Comparison of ENCODE assay signal across 9 mouse cellular contexts in genomic region chr5:140640812-140641211, GRCm38 (mm10). TPM values are rescaled to one million over a fixed set of nuclear protein-coding genes. Genes with fewer than 3 reads are reported as not detected.
DNase-seq lines count a peak whose midpoint lies in the region; ATAC-seq and TF ChIP-seq lines count a peak whose summit lies in the region.
"Had no signal": no experiment of that assay in that cellular context is flagged by ENCODE, and none has a peak within 500 bp of the region (broad histone marks: within the 10 kb centered on the region; RNA-seq: fewer than 3 reads in every experiment).

No protein-coding gene starts in this region.

- H3K9me3 ChIP-seq in hindbrain, embryonic 12.5 days (replicated peaks), result no peaks in the 10 kb centered on the region
- H3K9me3 ChIP-seq in hindbrain, embryonic 16.5 days (ENCODE audit: control insufficient read depth, low read length), result no peaks in the 10 kb centered on the region
- no peaks in the 10 kb centered on the region for H3K9me3 ChIP-seq in forebrain, postnatal 0 days (ENCODE audit: low read length)
- no peaks in the 10 kb centered on the region for H3K9me3 ChIP-seq in stomach, postnatal 0 days (ENCODE audit: control insufficient read depth, low read length)

- H3K36me3 ChIP-seq in hindbrain, embryonic 12.5 days, result peaks cover 57% of the 10 kb centered on the region
- peaks cover 6% of the 10 kb centered on the region for H3K36me3 ChIP-seq in hindbrain, embryonic 16.5 days (ENCODE audit: control insufficient read depth, insufficient read depth, low read length)
- H3K36me3 ChIP-seq in forebrain, postnatal 0 days (ENCODE audit: insufficient read depth), result peaks cover 43% of the 10 kb centered on the region
- peaks cover 4% of the 10 kb centered on the region for H3K36me3 ChIP-seq in stomach, postnatal 0 days (ENCODE audit: control insufficient read depth, insufficient read depth, low read length)

- ATAC-seq in hindbrain, embryonic 12.5 days (ENCODE audit: low FRiP score), result no peak
- ATAC-seq in hindbrain, embryonic 16.5 days, result no peak
- no peak for ATAC-seq in forebrain, postnatal 0 days
- peak; percentile 21; the same call in 1 of the 2 replicates for ATAC-seq in stomach, postnatal 0 days (ENCODE audit: low FRiP score, low TSS enrichment)
- ATAC-seq: Patski had no signal

- no peak overlapping the region for H3K9ac ChIP-seq in hindbrain, embryonic 12.5 days
- H3K9ac ChIP-seq in hindbrain, embryonic 16.5 days (ENCODE audit: low read depth, low read length), result no peak overlapping the region
- no peak overlapping the region for H3K9ac ChIP-seq in forebrain, postnatal 0 days
- 0 out of 2 replicates have a peak overlapping the region, but pooled peaks have one; percentile 18 for H3K9ac ChIP-seq in stomach, postnatal 0 days (ENCODE audit: low read length)

- no peak overlapping the region for H3K4me2 ChIP-seq in hindbrain, embryonic 12.5 days (replicated peaks)
- no peak overlapping the region for H3K4me2 ChIP-seq in hindbrain, embryonic 16.5 days (ENCODE audit: low read length)
- H3K4me2 ChIP-seq in forebrain, postnatal 0 days (ENCODE audit: low read depth), result no peak overlapping the region
- no peak overlapping the region for H3K4me2 ChIP-seq in stomach, postnatal 0 days (replicated peaks; ENCODE audit: low read depth)

- peak; percentile 44 for TF ChIP-seq CTCF in forebrain, postnatal 0 days (IDR thresholded peaks at IDR 0.05; ENCODE audit: low read depth)
- peak; percentile 60 for TF ChIP-seq CTCF in stomach, postnatal 0 days (IDR thresholded peaks at IDR 0.05; ENCODE audit: low read depth)

- H3K27me3 ChIP-seq in hindbrain, embryonic 12.5 days, result no peaks in the 10 kb centered on the region
- H3K27me3 ChIP-seq in hindbrain, embryonic 16.5 days (replicated peaks; ENCODE audit: control insufficient read depth, insufficient read depth, low read length), result no peaks in the 10 kb centered on the region
- no peaks in the 10 kb centered on the region for H3K27me3 ChIP-seq in forebrain, postnatal 0 days (ENCODE audit: insufficient read depth, low read length)
- H3K27me3 ChIP-seq in stomach, postnatal 0 days (ENCODE audit: control insufficient read depth, insufficient read depth, low read length), result no peaks in the 10 kb centered on the region
- H3K27me3 ChIP-seq: Patski had no signal

- no peak overlapping the region for H3K4me3 ChIP-seq in hindbrain, embryonic 12.5 days
- no peak overlapping the region for H3K4me3 ChIP-seq in hindbrain, embryonic 16.5 days (ENCODE audit: low read length)
- no peak overlapping the region for H3K4me3 ChIP-seq in forebrain, postnatal 0 days (ENCODE audit: low read depth, low read length)
- H3K4me3 ChIP-seq in stomach, postnatal 0 days (ENCODE audit: low read depth, low read length), result no peak overlapping the region

- H3K4me1 ChIP-seq in hindbrain, embryonic 12.5 days, result peaks cover 62% of the 10 kb centered on the region
- peaks cover 58% of the 10 kb centered on the region for H3K4me1 ChIP-seq in hindbrain, embryonic 16.5 days (ENCODE audit: control insufficient read depth, insufficient read depth, low read depth, low read length)
- H3K4me1 ChIP-seq in forebrain, postnatal 0 days (ENCODE audit: insufficient read depth), result peaks cover 17% of the 10 kb centered on the region
- H3K4me1 ChIP-seq in stomach, postnatal 0 days (replicated peaks; ENCODE audit: control insufficient read depth, insufficient read depth), result 0 out of 2 replicates have a peak, but pooled peaks cover 6% of the 10 kb centered on the region

- 71% methylated on average over 2 of the region's 2 CpGs for WGBS in hindbrain, embryonic 12.5 days
- WGBS in hindbrain, embryonic 16.5 days, result 73% methylated on average over 2 of the region's 2 CpGs
- 74% methylated on average over 2 of the region's 2 CpGs for WGBS in forebrain, postnatal 0 days
- 77% methylated on average over 2 of the region's 2 CpGs for WGBS in stomach, postnatal 0 days

- TF ChIP-seq EP300 in stomach, postnatal 0 days (optimal IDR thresholded peaks at IDR 0.05), result no peak

- peak; percentile 33 to 44 for DNase-seq in spleen, postnatal 36 days (ENCODE audit: low spot score in 2 of 2)
- no peak for DNase-seq in spleen, postnatal 4 days (ENCODE audit: low spot score in 2 of 2)
- DNase-seq in forebrain, postnatal 0 days, result no peak
- DNase-seq in stomach, postnatal 0 days (ENCODE audit: low spot score), result no peak
- DNase-seq in urinary bladder, postnatal 14 days (ENCODE audit: low spot score), result no peak
- no peak for DNase-seq in cerebellum, postnatal 25 days

- peak overlapping the region; percentile 30; the same call in 1 of the 2 replicates for H3K27ac ChIP-seq in hindbrain, embryonic 12.5 days
- H3K27ac ChIP-seq in hindbrain, embryonic 16.5 days (ENCODE audit: low read depth, low read length), result no peak overlapping the region
- peak overlapping the region; percentile 9; the same call in 1 of the 2 replicates for H3K27ac ChIP-seq in forebrain, postnatal 0 days (ENCODE audit: low read depth, low read length)
- peak overlapping the region; percentile 79 for H3K27ac ChIP-seq in stomach, postnatal 0 days (replicated peaks)

RNA-seq across cellular contexts. Expression of gene Ttyh3, which starts 8.0 kb away (rescaled TPM):
- 83.7 and 98.3 TPM in 2 replicates for polyA plus RNA-seq in hindbrain, embryonic 12.5 days (2016; fragmentation: Nextera tagmentation; extraction: Ambion mirVana)
- polyA plus RNA-seq in hindbrain, embryonic 16.5 days (2015; fragmentation: Nextera tagmentation; extraction: Ambion mirVana), result 56.0 and 68.9 TPM in 2 replicates
- 114 and 163 TPM in 2 replicates for total RNA-seq in forebrain, postnatal 0 days (2014; rRNA removed)
- 65.0 and 67.9 TPM in 2 replicates for polyA plus RNA-seq in forebrain, postnatal 0 days (2015; fragmentation: Nextera tagmentation; extraction: Ambion mirVana)
- 8.5 and 9.6 TPM in 2 replicates for polyA plus RNA-seq in stomach, postnatal 0 days (2015; fragmentation: Nextera tagmentation; extraction: Ambion mirVana)

RNA-seq across cellular contexts. Expression of gene Lfng, which starts 33.7 kb away (rescaled TPM):
- 23.8 and 27.6 TPM in 2 replicates for polyA plus RNA-seq in hindbrain, embryonic 12.5 days (2016; fragmentation: Nextera tagmentation; extraction: Ambion mirVana)
- 27.1 and 30.2 TPM in 2 replicates for polyA plus RNA-seq in hindbrain, embryonic 16.5 days (2015; fragmentation: Nextera tagmentation; extraction: Ambion mirVana)
- total RNA-seq in forebrain, postnatal 0 days (2014; rRNA removed), result 39.4 and 53.7 TPM in 2 replicates
- 19.2 and 23.0 TPM in 2 replicates for polyA plus RNA-seq in forebrain, postnatal 0 days (2015; fragmentation: Nextera tagmentation; extraction: Ambion mirVana)
- 11.1 and 11.4 TPM in 2 replicates for polyA plus RNA-seq in stomach, postnatal 0 days (2015; fragmentation: Nextera tagmentation; extraction: Ambion mirVana)

Comparison
In these comparisons a context has a peak if more than half of its experiments do, and no peak if none do; other contexts are left out.
1. DNase-seq: peak in spleen, postnatal 36 days (2 of 2); none in spleen, postnatal 4 days (0 of 2), forebrain, postnatal 0 days (single experiment), stomach, postnatal 0 days (single experiment), urinary bladder, postnatal 14 days (single experiment) and cerebellum, postnatal 25 days (0 of 2).